Mouse (Mus musculus): ENCODE data around the gene Afm. TPM values are rescaled to one million over a fixed set of nuclear protein-coding genes. Genes with fewer than 3 reads are reported as not detected.

Gene Afm
- not detected in 2 replicates for polyA plus RNA-seq (2014; fragmentation: Nextera tagmentation; extraction: Ambion mirVana)

DNA sequence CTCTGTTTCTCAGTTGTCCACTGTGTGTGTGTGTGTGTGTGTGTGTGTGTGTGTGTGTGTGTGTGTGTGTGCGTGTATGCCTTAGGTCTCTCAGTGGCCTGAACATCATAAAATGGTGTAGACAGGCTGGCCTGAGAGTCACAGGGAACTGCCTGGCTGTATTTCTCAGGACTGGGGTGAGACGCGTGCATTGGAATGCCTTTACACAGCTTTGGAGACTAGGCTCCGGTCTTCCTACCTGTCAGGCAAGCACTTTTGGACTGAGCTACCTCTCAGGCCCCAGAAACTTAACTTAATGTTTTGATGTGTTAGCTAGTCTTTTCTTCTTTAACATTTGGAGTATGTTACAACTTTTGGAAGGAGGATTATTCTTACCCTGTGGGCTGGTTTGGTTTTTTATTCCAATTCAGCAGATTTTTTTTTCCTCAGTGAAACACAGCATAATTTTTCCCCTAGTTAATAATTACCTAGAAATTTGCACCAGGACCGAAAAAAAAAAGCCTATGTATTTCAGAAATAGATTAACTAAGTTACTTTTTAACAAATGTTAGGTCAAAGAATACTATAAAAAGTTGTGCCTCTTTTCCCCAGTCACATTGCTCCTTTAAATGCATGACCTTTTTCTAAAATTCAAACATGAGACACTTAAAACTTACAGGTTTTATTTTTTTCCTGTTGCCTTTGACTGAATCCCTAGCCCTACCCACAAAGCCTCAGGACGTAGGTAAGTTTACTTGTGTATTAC lies at the start of gene Afm:
Afm (plus strand) TSS at position 577 of the 745 bp plus-strand sequence.
- DNase-seq (ENCODE audit: low spot score) (no peak), ATAC-seq (no peak)
- no peak within 1 kb of the TSS for H3K4me3 ChIP-seq (ENCODE audit: low read depth, low read length)
- no peaks in the 10 kb centered on the region for H3K9me3 ChIP-seq (replicated peaks; ENCODE audit: control insufficient read depth, low read length)
- H3K36me3 ChIP-seq (ENCODE audit: control insufficient read depth, insufficient read depth, low read length) = no peaks in the 10 kb centered on the region
- no peaks in the 10 kb centered on the region for H3K27me3 ChIP-seq (replicated peaks; ENCODE audit: control insufficient read depth, insufficient read depth, low read length)
- WGBS = 85% methylated on average over 6 of the region's 6 CpGs
- H3K4me2 ChIP-seq (ENCODE audit: low read length) = no peak within 1 kb of the TSS
- H3K27ac ChIP-seq (ENCODE audit: low read depth, low read length) = no peak within 1 kb of the TSS
- no peaks in the 10 kb centered on the region for H3K4me1 ChIP-seq (ENCODE audit: control insufficient read depth, insufficient read depth, low read length)
- H3K9ac ChIP-seq (ENCODE audit: low read length) = no peak within 1 kb of the TSS

DNA sequence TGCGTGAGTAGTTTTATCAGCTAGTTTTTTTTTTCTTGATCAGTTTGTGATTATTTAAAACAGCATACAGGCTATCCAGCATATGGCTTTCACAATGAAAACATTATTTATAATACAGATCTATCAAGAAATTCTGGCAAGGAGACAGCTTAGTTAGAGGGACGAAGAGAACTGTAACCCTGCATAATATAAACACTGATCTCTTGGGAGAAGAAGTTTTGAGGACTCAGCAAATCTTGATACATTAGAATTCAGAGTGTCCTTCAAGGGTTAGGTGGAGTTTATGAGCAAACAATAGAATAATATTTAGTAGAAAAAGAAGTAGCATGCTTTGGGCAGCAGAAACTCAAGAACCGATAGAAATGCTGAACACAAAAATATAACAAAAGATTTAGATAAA lies 47.9 kb upstream of the Afm start:
- H3K9ac ChIP-seq (ENCODE audit: low read length) = no peak overlapping the region
- H3K27me3 ChIP-seq (replicated peaks; ENCODE audit: control insufficient read depth, insufficient read depth, low read length) = no peaks in the 10 kb centered on the region
- DNase-seq (ENCODE audit: low spot score) = no peak
- H3K36me3 ChIP-seq (ENCODE audit: control insufficient read depth, insufficient read depth, low read length) = no peaks in the 10 kb centered on the region
- no peak overlapping the region for H3K4me3 ChIP-seq (ENCODE audit: low read depth, low read length)
- no peak for ATAC-seq
- no peak overlapping the region for H3K27ac ChIP-seq (ENCODE audit: low read depth, low read length)
- no peak overlapping the region for H3K4me2 ChIP-seq (ENCODE audit: low read length)
- no peaks in the 10 kb centered on the region for H3K4me1 ChIP-seq (ENCODE audit: control insufficient read depth, insufficient read depth, low read length)
- WGBS = 94% methylated on average over 3 of the region's 3 CpGs
- H3K9me3 ChIP-seq (replicated peaks; ENCODE audit: control insufficient read depth, low read length) = no peaks in the 10 kb centered on the region

DNA sequence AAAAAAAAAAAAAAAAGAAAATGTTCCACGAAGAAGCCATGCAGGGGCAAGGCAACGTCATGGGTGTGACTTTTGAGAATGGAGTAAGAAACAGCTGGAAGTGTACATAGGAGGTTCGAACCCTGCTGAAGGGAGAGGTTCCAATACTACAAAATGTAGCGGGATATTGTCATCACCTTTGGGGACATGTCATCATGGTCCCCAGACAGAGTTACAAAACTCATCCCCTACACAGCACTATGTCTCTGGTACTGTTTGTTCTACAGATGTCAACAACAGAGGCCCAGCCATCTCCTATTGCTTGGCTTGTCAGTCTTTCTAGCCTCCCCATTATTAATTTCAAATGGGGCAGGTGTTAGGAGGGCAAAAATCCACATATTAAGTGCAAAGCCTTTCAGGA lies 44.8 kb upstream of the Afm start:
- DNase-seq (ENCODE audit: low spot score) (no peak), ATAC-seq (no peak)
- Histone ChIP-seq H3K4me1 (ENCODE audit: control insufficient read depth, insufficient read depth, low read length) (no peaks in the 10 kb centered on the region), H3K9ac (ENCODE audit: low read length) (no peak overlapping the region), H3K9me3 (replicated peaks; ENCODE audit: control insufficient read depth, low read length) (no peaks in the 10 kb centered on the region), H3K36me3 (ENCODE audit: control insufficient read depth, insufficient read depth, low read length) (no peaks in the 10 kb centered on the region), H3K4me3 (ENCODE audit: low read depth, low read length) (no peak overlapping the region), H3K4me2 (ENCODE audit: low read length) (no peak overlapping the region), H3K27ac (ENCODE audit: low read depth, low read length) (no peak overlapping the region), H3K27me3 (replicated peaks; ENCODE audit: control insufficient read depth, insufficient read depth, low read length) (no peaks in the 10 kb centered on the region)
- WGBS = 94% methylated on average over 4 of the region's 4 CpGs

DNA sequence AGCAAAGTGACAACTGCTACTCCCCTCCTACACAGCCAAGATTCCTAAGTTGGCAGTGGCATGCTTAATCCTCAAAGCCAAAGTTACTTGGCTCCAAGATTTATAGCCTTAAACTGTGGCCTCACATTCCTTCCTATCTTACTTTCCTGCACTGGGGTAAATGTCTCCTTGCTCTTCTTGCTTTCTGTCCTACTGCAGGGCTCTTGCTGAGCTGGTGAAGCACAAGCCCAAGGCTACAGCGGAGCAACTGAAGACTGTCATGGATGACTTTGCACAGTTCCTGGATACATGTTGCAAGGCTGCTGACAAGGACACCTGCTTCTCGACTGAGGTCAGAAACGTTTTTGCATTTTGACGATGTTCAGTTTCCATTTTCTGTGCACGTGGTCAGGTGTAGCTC lies 44.4 kb upstream of the Afm start:
- no peaks in the 10 kb centered on the region for H3K9me3 ChIP-seq (replicated peaks; ENCODE audit: control insufficient read depth, low read length)
- WGBS = 93% methylated on average over 5 of the region's 5 CpGs
- no peaks in the 10 kb centered on the region for H3K27me3 ChIP-seq (replicated peaks; ENCODE audit: control insufficient read depth, insufficient read depth, low read length)
- H3K27ac ChIP-seq (ENCODE audit: low read depth, low read length) = no peak overlapping the region
- H3K4me2 ChIP-seq (ENCODE audit: low read length) = no peak overlapping the region
- ATAC-seq (no peak), DNase-seq (ENCODE audit: low spot score) (no peak)
- H3K4me3 ChIP-seq (ENCODE audit: low read depth, low read length) = no peak overlapping the region
- no peaks in the 10 kb centered on the region for H3K36me3 ChIP-seq (ENCODE audit: control insufficient read depth, insufficient read depth, low read length)
- no peaks in the 10 kb centered on the region for H3K4me1 ChIP-seq (ENCODE audit: control insufficient read depth, insufficient read depth, low read length)
- no peak overlapping the region for H3K9ac ChIP-seq (ENCODE audit: low read length)

DNA sequence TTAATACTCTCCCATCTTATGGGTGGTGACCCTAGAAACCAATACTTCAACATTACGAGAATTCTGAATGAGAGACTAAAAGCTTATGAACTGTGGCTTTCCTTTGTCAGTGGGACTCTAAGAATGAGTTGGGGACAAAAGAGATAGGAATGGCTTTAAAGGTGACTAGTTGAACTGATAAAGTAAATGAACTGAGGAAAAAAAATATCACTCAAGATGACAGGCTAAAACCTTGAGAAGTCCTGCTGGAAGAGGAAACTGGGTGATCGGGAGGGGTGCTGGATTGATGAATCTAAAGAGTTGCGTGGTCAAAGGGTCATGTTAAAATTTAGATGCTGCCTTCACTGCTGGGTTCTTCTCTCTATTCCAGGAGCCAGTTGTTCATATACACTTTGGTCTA lies 42.0 kb upstream of the Afm start:
- no peaks in the 10 kb centered on the region for H3K4me1 ChIP-seq (ENCODE audit: control insufficient read depth, insufficient read depth, low read length)
- H3K4me2 ChIP-seq (ENCODE audit: low read length) = no peak overlapping the region
- no peak overlapping the region for H3K4me3 ChIP-seq (ENCODE audit: low read depth, low read length)
- H3K27me3 ChIP-seq (replicated peaks; ENCODE audit: control insufficient read depth, insufficient read depth, low read length) = no peaks in the 10 kb centered on the region
- H3K9me3 ChIP-seq (replicated peaks; ENCODE audit: control insufficient read depth, low read length) = no peaks in the 10 kb centered on the region
- no peak overlapping the region for H3K9ac ChIP-seq (ENCODE audit: low read length)
- WGBS = 90% methylated on average over 3 of the region's 3 CpGs
- DNase-seq (ENCODE audit: low spot score) (no peak), ATAC-seq (no peak)
- H3K27ac ChIP-seq (ENCODE audit: low read depth, low read length) = no peak overlapping the region
- no peaks in the 10 kb centered on the region for H3K36me3 ChIP-seq (ENCODE audit: control insufficient read depth, insufficient read depth, low read length)

DNA sequence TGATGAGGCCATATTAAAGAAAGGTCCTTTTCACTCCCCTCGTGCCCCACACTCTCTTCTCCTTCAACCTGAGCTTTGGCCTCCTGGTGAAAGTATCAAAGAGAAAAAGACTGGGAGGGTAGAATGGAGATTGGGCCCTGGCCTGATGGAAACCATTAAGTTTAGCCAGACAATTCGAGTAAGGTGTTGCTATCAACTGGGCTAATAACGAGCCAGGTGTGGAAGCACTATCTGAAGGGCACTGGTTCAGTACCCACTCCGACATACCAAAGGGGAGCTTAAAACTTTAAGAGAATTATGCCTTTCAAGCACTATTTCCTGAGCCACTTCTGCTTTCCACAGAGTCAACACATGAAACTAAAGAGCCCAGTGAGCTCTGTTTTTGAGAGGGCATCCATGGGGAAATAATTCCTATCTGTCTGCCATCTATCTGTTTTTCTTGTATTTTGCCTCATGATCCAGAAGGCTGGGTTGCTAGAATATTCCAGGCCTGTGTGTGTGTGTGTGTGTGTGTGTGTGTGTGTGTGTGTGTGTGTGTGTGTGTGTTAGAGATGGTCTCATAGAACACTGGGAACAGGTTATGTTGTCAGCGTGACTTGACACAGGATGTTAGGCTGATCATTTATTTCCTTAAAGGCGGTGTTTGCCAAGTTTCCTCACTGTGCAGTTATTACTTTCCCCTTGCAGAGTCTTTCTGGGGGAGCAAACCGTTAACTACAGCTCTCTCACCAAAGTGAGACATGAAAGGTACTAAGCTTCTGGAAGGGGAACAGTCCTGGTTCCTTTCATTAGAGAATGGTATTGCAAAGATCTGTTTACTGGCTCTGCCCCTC lies 41.2 kb upstream of the Afm start:
- H3K36me3 ChIP-seq (ENCODE audit: control insufficient read depth, insufficient read depth, low read length) = no peaks in the 10 kb centered on the region
- H3K9me3 ChIP-seq (replicated peaks; ENCODE audit: control insufficient read depth, low read length) = no peaks in the 10 kb centered on the region
- ATAC-seq (no peak), DNase-seq (ENCODE audit: low spot score) (no peak)
- no peak overlapping the region for H3K27ac ChIP-seq (ENCODE audit: low read depth, low read length)
- no peak overlapping the region for H3K4me2 ChIP-seq (ENCODE audit: low read length)
- WGBS = 74% methylated on average over 7 of the region's 7 CpGs
- H3K27me3 ChIP-seq (replicated peaks; ENCODE audit: control insufficient read depth, insufficient read depth, low read length) = no peaks in the 10 kb centered on the region
- no peak overlapping the region for H3K4me3 ChIP-seq (ENCODE audit: low read depth, low read length)
- H3K4me1 ChIP-seq (ENCODE audit: control insufficient read depth, insufficient read depth, low read length) = no peaks in the 10 kb centered on the region
- H3K9ac ChIP-seq (ENCODE audit: low read length) = no peak overlapping the region

DNA sequence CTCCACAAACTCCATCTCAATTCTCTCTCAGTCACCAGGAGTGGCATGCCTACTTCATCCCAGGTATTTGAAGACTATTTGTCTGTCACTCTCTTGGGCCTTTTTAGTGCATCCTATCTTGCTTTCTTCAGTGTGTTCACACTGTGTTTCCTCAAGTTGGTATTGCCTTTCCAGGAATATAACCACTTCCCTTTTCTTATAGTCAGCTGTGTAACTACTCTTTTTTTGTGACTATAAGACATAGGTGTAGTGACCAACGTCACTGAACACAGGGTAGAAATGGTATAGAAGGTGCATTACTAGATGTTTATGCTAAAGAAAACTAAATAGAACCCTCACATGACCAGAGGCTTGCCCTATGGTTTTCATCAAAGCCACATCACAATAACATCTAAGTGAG lies 39.8 kb upstream of the Afm start:
- ATAC-seq (no peak), DNase-seq (ENCODE audit: low spot score) (no peak)
- Histone ChIP-seq H3K27ac (ENCODE audit: low read depth, low read length) (no peak overlapping the region), H3K9me3 (replicated peaks; ENCODE audit: control insufficient read depth, low read length) (no peaks in the 10 kb centered on the region), H3K27me3 (replicated peaks; ENCODE audit: control insufficient read depth, insufficient read depth, low read length) (no peaks in the 10 kb centered on the region), H3K9ac (ENCODE audit: low read length) (no peak overlapping the region), H3K36me3 (ENCODE audit: control insufficient read depth, insufficient read depth, low read length) (no peaks in the 10 kb centered on the region), H3K4me1 (ENCODE audit: control insufficient read depth, insufficient read depth, low read length) (no peaks in the 10 kb centered on the region), H3K4me3 (ENCODE audit: low read depth, low read length) (no peak overlapping the region), H3K4me2 (ENCODE audit: low read length) (no peak overlapping the region)
- WGBS = 88% methylated on average over 1 of the region's 1 CpGs

DNA sequence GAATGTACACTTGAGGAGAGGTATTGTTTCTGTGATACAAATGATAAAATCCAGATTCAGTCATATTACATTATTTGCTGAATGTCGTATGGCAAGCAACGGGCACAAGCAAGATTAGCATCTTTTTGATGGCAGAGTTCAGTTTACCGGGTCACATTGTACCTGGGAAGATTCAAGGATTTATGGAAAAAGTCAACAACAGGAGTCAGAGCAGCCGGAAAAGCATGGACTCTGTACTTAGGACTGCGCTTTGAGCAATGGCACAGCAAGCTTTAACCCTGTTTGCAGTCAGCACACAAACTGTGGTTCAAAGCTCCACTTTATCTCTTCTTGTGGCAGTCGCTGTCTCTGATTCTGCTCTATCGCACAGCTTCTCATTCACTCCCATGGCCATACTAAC lies 33.1 kb upstream of the Afm start:
- Histone ChIP-seq H3K4me2 (ENCODE audit: low read length) (no peak overlapping the region), H3K27ac (ENCODE audit: low read depth, low read length) (no peak overlapping the region), H3K4me1 (ENCODE audit: control insufficient read depth, insufficient read depth, low read length) (no peaks in the 10 kb centered on the region), H3K9ac (ENCODE audit: low read length) (no peak overlapping the region), H3K9me3 (replicated peaks; ENCODE audit: control insufficient read depth, low read length) (no peaks in the 10 kb centered on the region), H3K36me3 (ENCODE audit: control insufficient read depth, insufficient read depth, low read length) (no peaks in the 10 kb centered on the region), H3K4me3 (ENCODE audit: low read depth, low read length) (no peak overlapping the region), H3K27me3 (replicated peaks; ENCODE audit: control insufficient read depth, insufficient read depth, low read length) (no peaks in the 10 kb centered on the region)
- no peak for ATAC-seq
- DNase-seq (ENCODE audit: low spot score) = no peak
- WGBS = 94% methylated on average over 7 of the region's 7 CpGs

DNA sequence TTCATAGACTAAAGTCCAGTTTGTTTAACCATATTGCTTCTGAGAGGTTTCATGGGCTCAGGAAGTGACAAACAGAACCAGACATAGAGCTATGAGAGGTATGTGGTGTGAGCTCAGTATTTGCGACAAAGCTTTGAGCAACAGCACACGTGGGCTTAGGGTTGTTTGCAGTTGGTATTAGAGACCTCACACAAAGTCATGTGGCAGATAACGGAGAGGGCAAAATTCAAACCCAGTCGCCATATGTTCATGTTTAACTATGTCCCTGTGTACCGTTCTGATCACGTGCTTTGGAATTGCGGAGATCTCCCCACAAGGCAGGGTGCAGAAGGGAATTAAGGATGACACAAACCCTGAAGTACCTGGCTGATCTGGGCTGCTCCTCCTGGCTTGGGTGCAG lies 30.4 kb upstream of the Afm start:
- Histone ChIP-seq H3K27me3 (replicated peaks; ENCODE audit: control insufficient read depth, insufficient read depth, low read length) (no peaks in the 10 kb centered on the region), H3K36me3 (ENCODE audit: control insufficient read depth, insufficient read depth, low read length) (no peaks in the 10 kb centered on the region), H3K9me3 (replicated peaks; ENCODE audit: control insufficient read depth, low read length) (no peaks in the 10 kb centered on the region), H3K9ac (ENCODE audit: low read length) (no peak overlapping the region), H3K4me2 (ENCODE audit: low read length) (no peak overlapping the region), H3K4me1 (ENCODE audit: control insufficient read depth, insufficient read depth, low read length) (no peaks in the 10 kb centered on the region), H3K4me3 (ENCODE audit: low read depth, low read length) (no peak overlapping the region), H3K27ac (ENCODE audit: low read depth, low read length) (no peak overlapping the region)
- DNase-seq (ENCODE audit: low spot score) (no peak), ATAC-seq (no peak)
- 88% methylated on average over 7 of the region's 7 CpGs for WGBS

Data from forebrain, embryonic 14.5 days (tissue).